Mouse (Mus musculus): ENCODE results near the gene Acer1.

Gene Acer1

DNA sequence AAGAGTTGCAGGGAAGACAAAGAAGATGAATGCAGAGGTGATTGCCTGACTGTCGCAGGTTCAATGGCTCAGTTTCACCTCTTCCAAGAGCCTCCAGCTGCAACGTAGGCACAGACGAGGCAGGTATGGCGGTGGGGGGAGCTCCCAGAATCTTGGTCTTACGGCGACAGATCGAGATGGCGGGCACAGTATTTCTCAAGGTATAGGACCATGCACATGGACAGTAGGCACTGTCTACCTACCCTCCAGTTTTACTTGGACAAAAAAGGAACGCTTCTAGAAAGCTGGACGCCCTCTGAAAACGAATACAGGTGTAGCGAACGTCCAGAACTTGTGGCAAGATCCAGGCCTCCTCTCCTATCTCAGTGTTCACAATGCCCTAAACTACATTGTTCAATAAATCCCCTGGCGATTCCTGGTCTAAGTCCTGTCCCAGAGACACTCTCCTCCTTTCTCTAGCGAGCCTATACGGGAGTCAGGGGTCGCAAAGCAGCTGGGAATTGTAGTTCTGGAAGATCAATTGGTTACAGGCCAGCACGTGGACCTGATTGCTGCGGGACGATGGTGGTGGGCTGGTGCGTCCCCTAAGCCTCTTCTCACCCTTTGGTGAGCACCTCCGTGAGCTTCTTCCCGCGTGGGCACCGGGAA lies 7.7 kb upstream of the Acer1 start:
- DNase-seq (ENCODE audit: low spot score in 2 of 2), result peak in 1 of 2 experiments; percentile 71

DNA sequence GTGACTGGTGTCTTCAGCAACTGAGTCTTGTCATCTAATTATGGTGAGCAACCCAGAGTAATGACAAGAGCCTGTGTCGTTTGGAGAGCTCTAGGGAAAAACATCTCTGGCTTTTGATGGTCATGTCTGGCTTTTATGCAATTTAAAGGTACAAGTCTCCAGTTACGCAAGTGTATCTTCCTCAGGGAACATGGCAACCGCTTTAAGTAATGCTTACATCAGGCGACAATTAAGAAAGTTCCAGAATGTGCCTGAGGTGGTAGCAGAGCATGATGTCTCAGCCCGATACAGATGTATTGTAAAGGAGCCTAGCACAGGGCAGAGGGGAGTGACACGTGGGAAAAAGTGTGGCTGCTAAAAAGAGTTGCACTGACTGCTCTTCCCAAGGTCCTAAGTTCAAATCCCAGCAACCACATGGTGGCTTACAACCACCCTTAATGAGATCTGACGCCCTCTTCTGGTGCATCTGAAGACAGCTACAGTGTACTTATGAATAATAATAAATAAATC lies 7.0 kb upstream of the Acer1 start:
- DNase-seq (ENCODE audit: low spot score in 2 of 2), result no peak

GRCm38 (mm10) chr17:56988441-56988840 lies 6.5 kb upstream of the Acer1 start:
- DNase-seq (ENCODE audit: low spot score in 2 of 2), result no peak

- DNase-seq (ENCODE audit: low spot score in 2 of 2), result no peak
These were observed 4.3 kb upstream of the Acer1 start for GRCm38 (mm10) chr17:56986105-56986805.

DNA sequence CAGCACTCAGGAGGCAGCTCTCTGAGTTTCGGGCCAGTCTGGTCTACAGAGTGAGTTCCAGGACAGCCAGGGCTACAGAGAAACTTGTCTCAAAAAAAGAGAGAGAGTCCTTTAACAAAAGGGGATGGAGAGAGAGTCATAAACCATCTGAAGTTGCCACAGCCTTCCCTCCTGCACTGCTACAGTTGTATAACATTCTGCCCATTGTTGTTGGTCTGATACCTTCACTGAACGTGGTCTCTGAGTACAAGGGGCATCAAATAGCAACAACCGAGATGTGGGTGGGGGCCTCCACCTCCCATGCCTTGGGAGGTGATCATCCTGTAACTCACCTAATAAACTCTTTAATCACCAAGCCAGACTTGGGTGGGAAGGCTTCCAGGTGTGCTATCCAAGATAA lies 3.7 kb upstream of the Acer1 start:
- DNase-seq (ENCODE audit: low spot score in 2 of 2), result no peak

DNA sequence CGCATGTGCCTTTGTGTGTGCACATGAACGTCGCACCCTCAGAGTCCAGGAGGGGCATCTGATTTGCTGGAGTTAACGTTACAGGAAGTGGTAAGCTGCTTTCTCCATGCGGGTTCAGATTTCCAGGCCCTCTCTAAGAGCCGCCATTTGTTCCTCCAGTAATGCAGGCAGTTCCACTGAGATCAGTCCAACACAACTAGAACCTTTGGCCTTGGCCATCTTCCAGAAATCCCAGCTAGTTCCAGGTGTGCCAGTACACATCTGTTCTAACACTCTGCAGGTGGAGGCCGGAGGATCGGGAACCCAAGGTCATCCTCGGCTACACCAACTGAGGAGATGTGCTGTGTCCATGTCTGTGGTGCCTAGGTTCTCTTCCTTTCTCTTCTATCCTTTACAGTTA lies 3.0 kb upstream of the Acer1 start:
- DNase-seq (ENCODE audit: low spot score in 2 of 2), result no peak

DNA sequence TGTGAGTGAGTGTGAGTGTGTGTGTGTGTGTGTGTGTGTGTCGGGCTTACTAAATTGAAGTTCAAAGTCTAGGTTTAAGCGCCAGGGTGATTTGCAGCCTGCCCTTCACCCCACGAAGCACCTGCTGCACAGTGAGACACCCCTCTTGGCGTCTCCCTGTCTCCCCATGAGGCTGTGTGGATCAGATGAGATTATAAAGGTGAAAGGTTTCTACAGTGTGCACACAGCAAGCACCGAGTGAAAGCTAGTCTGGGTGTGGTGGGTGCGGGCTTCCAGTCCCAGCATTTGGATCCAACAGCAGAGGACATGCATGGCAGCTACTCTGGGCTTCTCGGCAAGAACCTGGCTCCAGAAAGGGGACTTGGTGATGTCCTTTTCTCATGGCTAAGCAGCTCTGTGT lies 877 bp downstream of the Acer1 start:
- DNase-seq (ENCODE audit: low spot score in 2 of 2), result no peak

- no peak for DNase-seq (ENCODE audit: low spot score in 2 of 2)
These were observed 2.4 kb downstream of the Acer1 start for GRCm38 (mm10) chr17:56979524-56979923.

DNA sequence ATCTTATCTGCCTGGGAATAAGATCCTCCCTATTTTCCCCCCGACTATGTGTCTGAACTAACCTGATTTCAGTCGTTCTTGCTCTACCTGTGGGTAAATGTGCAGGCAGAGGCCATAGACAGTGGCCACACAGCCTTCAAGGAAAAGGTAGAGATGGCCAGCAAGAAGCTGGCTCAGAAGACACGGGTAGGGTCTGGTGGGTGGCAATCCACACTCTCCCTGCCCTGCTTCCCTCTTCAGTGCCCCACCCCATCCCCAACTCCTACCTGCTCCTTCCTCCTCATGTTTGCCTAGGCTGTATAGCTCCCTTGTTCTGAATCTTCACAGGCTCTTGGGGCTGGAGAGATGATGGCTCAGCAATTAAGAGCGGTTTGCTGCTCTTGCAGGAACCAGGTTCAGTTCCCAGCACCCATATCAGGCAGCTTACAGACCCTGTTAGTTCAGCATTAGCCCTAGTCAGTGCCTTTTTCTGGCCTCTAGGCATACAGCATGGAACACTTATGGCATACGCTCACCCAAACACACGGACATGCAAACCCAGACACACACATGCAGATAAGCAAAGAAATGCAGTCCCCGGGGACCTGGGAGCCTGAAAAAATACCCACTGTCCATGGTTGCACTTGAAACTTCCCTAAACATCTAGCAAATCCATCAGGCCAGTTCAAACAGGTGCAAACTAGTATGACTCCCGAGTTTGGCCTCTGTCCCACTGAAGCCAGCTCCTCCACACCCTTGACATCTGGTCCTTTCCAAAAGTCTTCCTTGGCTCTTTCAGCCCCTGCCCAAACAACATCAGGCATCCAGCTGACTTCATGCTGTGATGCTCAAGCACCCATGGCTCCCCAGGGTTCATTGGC lies 5.2 kb downstream of the Acer1 start:
- no peak for DNase-seq (ENCODE audit: low spot score in 2 of 2)

GRCm38 (mm10) chr17:56975391-56975790 lies 6.5 kb downstream of the Acer1 start:
- no peak for DNase-seq (ENCODE audit: low spot score in 2 of 2)

- no peak for DNase-seq (ENCODE audit: low spot score in 2 of 2)
These were observed 7.2 kb downstream of the Acer1 start for GRCm38 (mm10) chr17:56974708-56975240.

DNA sequence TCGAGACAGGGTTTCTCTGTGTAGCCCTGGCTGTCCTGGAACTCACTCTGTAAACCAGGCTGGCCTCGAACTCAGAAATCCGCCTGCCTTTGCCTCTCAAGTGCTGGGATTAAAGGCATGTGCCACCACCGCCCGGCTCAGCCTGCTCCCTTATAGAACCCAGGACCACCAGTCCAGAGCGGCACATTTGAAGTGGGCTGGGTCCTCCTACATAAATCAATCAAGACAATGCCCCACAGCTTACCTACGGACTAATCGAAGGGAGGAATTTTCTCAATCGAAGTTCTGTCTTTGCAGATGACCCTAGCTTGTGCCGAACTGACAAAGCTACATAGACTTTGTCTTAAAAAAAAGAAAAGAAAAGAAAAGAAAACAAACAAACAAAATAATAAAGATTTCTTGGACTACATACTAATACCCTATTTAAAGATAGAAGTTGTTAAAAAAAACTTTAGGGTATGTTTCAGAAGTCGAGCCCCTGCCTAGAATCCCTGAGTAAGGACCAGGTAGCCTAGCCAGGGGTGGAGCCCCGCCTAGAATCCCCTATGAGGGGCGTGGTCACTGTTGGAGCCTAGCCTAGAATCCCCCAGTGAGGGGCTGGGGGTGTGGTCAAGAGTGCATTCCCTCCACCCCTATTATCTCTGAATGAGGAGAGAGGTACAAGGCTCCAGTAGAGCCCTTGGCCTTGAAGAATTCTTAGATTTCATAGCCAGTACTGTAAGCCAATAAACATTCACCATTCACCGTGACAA lies 7.8 kb downstream of the Acer1 start:
- no peak for DNase-seq (ENCODE audit: low spot score in 2 of 2)

GRCm38 (mm10) chr17:56970081-56970480 lies 11.8 kb downstream of the Acer1 start:
- DNase-seq (ENCODE audit: low spot score in 2 of 2), result no peak

GRCm38 (mm10) chr17:56969321-56969720 lies 12.6 kb downstream of the Acer1 start:
- DNase-seq (ENCODE audit: low spot score in 2 of 2), result no peak

DNA sequence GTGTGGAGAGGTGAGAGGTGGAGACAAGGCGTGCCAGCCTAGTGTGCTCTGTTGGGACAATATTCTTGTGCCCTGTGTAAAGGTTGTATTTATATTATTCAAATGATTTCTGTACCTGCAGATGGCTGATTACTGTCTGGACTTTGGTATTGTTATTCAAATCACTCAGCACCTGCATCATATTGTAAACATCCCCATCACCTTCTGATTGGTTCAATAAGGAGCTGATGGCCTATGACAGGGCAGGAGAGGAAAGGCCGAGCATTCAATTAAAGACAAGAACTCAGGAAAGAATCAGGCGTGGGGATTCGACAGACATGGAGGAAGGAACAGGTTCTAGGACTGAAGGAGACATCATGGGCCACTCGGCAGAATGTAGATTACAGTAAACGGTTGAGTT lies 18.3 kb downstream of the Acer1 start:
- no peak for DNase-seq (ENCODE audit: low spot score in 2 of 2)

GRCm38 (mm10) chr17:56962642-56963405 lies 19.1 kb downstream of the Acer1 start:
- DNase-seq (ENCODE audit: low spot score in 2 of 2), result no peak

GRCm38 (mm10) chr17:56961880-56962279 lies 20.0 kb downstream of the Acer1 start:
- no peak for DNase-seq (ENCODE audit: low spot score in 2 of 2)

GRCm38 (mm10) chr17:56958667-56959066 lies 23.3 kb downstream of the Acer1 start:
- no peak for DNase-seq (ENCODE audit: low spot score in 2 of 2)

GRCm38 (mm10) chr17:56957763-56958429 lies 24.0 kb downstream of the Acer1 start:
- no peak for DNase-seq (ENCODE audit: low spot score in 2 of 2)

DNA sequence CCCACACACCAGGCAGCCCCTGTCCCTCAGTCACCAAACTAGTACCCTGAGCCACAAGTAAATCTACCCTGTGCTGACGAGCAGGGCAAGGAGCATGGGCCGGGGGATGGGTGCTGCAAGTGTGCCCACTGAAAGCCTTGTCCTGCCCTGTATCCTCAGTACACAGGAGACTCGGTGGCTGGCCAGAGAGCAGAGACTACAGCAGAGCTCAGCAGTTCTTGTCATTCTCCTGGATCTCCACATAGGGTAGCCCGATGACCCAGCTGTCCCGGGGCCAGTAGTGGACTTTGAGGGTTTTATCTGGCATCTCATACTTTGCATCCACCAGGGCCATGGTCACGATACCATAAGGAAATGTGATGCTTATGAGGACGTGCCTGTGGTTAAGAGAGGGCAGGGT lies 27.1 kb downstream of the Acer1 start:
- no peak for DNase-seq (ENCODE audit: low spot score in 2 of 2)
